Mouse (Mus musculus): ENCODE measurements around the gene Zfyve9. TPM values are rescaled to one million over a fixed set of nuclear protein-coding genes. Genes with fewer than 3 reads are reported as not detected.

The Zfyve9 gene
- total and polyA plus RNA-seq, 3 experiments, result 0.16 TPM; not detected in 2

- H3K36me3 ChIP-seq (replicated peaks), result no peaks in the 10 kb centered on the region
- peaks cover 25% of the 10 kb centered on the region for H3K27me3 ChIP-seq (ENCODE audit: insufficient read depth, low read length)
- H3K4me1 ChIP-seq (ENCODE audit: insufficient read depth, low read depth, low read length), result peaks cover 4% of the 10 kb centered on the region; the same call in 1 of the 2 replicates
- DNase-seq (ENCODE audit: low spot score) (no peak), ATAC-seq (ENCODE audit: extremely low read depth, insufficient number of reproducible peaks, low FRiP score, poor library complexity, severe bottlenecking) (no peak)
- no peak for TF ChIP-seq GATA1 (IDR thresholded peaks at IDR 0.05; ENCODE audit: borderline replicate concordance, low read length)
- TF ChIP-seq GATA2 (IDR thresholded peaks at IDR 0.05; ENCODE audit: borderline replicate concordance, low read depth, low read length), result no peak
- TF ChIP-seq CTCF (IDR thresholded peaks at IDR 0.05; ENCODE audit: low read depth, low read length), result no peak
- no peak for TF ChIP-seq TAL1 (conservative IDR thresholded peaks at IDR 0.05; ENCODE audit: low read depth, low read length)
- no peak for TF ChIP-seq POLR2AphosphoS5 (IDR thresholded peaks at IDR 0.05; ENCODE audit: insufficient replicate concordance, low read depth, low read length)
- H3K9me3 ChIP-seq (replicated peaks), result no peaks in the 10 kb centered on the region; the same call in 1 of the 2 replicates
- no peak overlapping the region for H3K4me3 ChIP-seq (ENCODE audit: low read depth, low read length)
Observed at GRCm38 (mm10) chr4:108782421-108783085, 2.0 kb upstream of the Zfyve9 start.

GRCm38 (mm10) chr4:108781596-108781995 lies 998 bp upstream of the Zfyve9 start:
- Histone ChIP-seq H3K4me1 (ENCODE audit: insufficient read depth, low read depth, low read length) (peaks cover 4% of the 10 kb centered on the region; the same call in 1 of the 2 replicates), H3K4me3 (ENCODE audit: low read depth, low read length) (no peak overlapping the region), H3K36me3 (replicated peaks) (no peaks in the 10 kb centered on the region), H3K27me3 (ENCODE audit: insufficient read depth, low read length) (peaks cover 25% of the 10 kb centered on the region), H3K9me3 (replicated peaks) (no peaks in the 10 kb centered on the region; the same call in 1 of the 2 replicates)
- no peak for DNase-seq (ENCODE audit: low spot score)
- ATAC-seq (ENCODE audit: extremely low read depth, insufficient number of reproducible peaks, low FRiP score, poor library complexity, severe bottlenecking), result no peak
- TF ChIP-seq POLR2AphosphoS5 (IDR thresholded peaks at IDR 0.05; ENCODE audit: insufficient replicate concordance, low read depth, low read length) (no peak), GATA2 (IDR thresholded peaks at IDR 0.05; ENCODE audit: borderline replicate concordance, low read depth, low read length) (no peak), TAL1 (conservative IDR thresholded peaks at IDR 0.05; ENCODE audit: low read depth, low read length) (no peak), GATA1 (IDR thresholded peaks at IDR 0.05; ENCODE audit: borderline replicate concordance, low read length) (no peak), CTCF (IDR thresholded peaks at IDR 0.05; ENCODE audit: low read depth, low read length) (no peak)

- Histone ChIP-seq H3K4me1 (ENCODE audit: insufficient read depth, low read depth, low read length) (peaks cover 4% of the 10 kb centered on the region; the same call in 1 of the 2 replicates), H3K9me3 (replicated peaks) (no peaks in the 10 kb centered on the region; the same call in 1 of the 2 replicates), H3K36me3 (replicated peaks) (no peaks in the 10 kb centered on the region), H3K4me3 (ENCODE audit: low read depth, low read length) (peak overlapping the region; percentile 53; the same call in 1 of the 2 replicates), H3K27me3 (ENCODE audit: insufficient read depth, low read length) (peaks cover 23% of the 10 kb centered on the region)
- TF ChIP-seq CTCF (IDR thresholded peaks at IDR 0.05; ENCODE audit: low read depth, low read length) (no peak), GATA2 (IDR thresholded peaks at IDR 0.05; ENCODE audit: borderline replicate concordance, low read depth, low read length) (no peak), POLR2AphosphoS5 (IDR thresholded peaks at IDR 0.05; ENCODE audit: insufficient replicate concordance, low read depth, low read length) (no peak), GATA1 (IDR thresholded peaks at IDR 0.05; ENCODE audit: borderline replicate concordance, low read length) (no peak), TAL1 (conservative IDR thresholded peaks at IDR 0.05; ENCODE audit: low read depth, low read length) (no peak)
- DNase-seq (ENCODE audit: low spot score) (no peak), ATAC-seq (ENCODE audit: extremely low read depth, insufficient number of reproducible peaks, low FRiP score, poor library complexity, severe bottlenecking) (no peak)
Observed at GRCm38 (mm10) chr4:108780864-108781205, 237 bp upstream of the Zfyve9 start.

- ATAC-seq (ENCODE audit: extremely low read depth, insufficient number of reproducible peaks, low FRiP score, poor library complexity, severe bottlenecking) (no peak), DNase-seq (ENCODE audit: low spot score) (no peak)
- Histone ChIP-seq H3K9me3 (replicated peaks) (no peaks in the 10 kb centered on the region; the same call in 1 of the 2 replicates), H3K36me3 (replicated peaks) (no peaks in the 10 kb centered on the region), H3K4me1 (ENCODE audit: insufficient read depth, low read depth, low read length) (peaks cover 4% of the 10 kb centered on the region; the same call in 1 of the 2 replicates), H3K4me3 (ENCODE audit: low read depth, low read length) (no peak overlapping the region), H3K27me3 (ENCODE audit: insufficient read depth, low read length) (peaks cover 23% of the 10 kb centered on the region)
- TF ChIP-seq GATA1 (IDR thresholded peaks at IDR 0.05; ENCODE audit: borderline replicate concordance, low read length), result no peak
- no peak for TF ChIP-seq POLR2AphosphoS5 (IDR thresholded peaks at IDR 0.05; ENCODE audit: insufficient replicate concordance, low read depth, low read length)
- no peak for TF ChIP-seq CTCF (IDR thresholded peaks at IDR 0.05; ENCODE audit: low read depth, low read length)
- no peak for TF ChIP-seq TAL1 (conservative IDR thresholded peaks at IDR 0.05; ENCODE audit: low read depth, low read length)
- no peak for TF ChIP-seq GATA2 (IDR thresholded peaks at IDR 0.05; ENCODE audit: borderline replicate concordance, low read depth, low read length)
Observed at GRCm38 (mm10) chr4:108779763-108780056, 888 bp downstream of the Zfyve9 start.

GRCm38 (mm10) chr4:108768527-108768926 lies 12.1 kb downstream of the Zfyve9 start:
- Histone ChIP-seq H3K9me3 (replicated peaks) (no peaks in the 10 kb centered on the region), H3K4me1 (ENCODE audit: insufficient read depth, low read depth, low read length) (no peaks in the 10 kb centered on the region), H3K36me3 (replicated peaks) (no peaks in the 10 kb centered on the region), H3K4me3 (ENCODE audit: low read depth, low read length) (no peak overlapping the region), H3K27me3 (ENCODE audit: insufficient read depth, low read length) (peaks cover 13% of the 10 kb centered on the region; the same call in 1 of the 2 replicates)
- no peak for TF ChIP-seq TAL1 (conservative IDR thresholded peaks at IDR 0.05; ENCODE audit: low read depth, low read length)
- TF ChIP-seq CTCF (IDR thresholded peaks at IDR 0.05; ENCODE audit: low read depth, low read length), result no peak
- no peak for TF ChIP-seq GATA1 (IDR thresholded peaks at IDR 0.05; ENCODE audit: borderline replicate concordance, low read length)
- no peak for TF ChIP-seq GATA2 (IDR thresholded peaks at IDR 0.05; ENCODE audit: borderline replicate concordance, low read depth, low read length)
- no peak for TF ChIP-seq POLR2AphosphoS5 (IDR thresholded peaks at IDR 0.05; ENCODE audit: insufficient replicate concordance, low read depth, low read length)
- DNase-seq (ENCODE audit: low spot score), result no peak
- ATAC-seq (ENCODE audit: extremely low read depth, insufficient number of reproducible peaks, low FRiP score, poor library complexity, severe bottlenecking), result no peak

GRCm38 (mm10) chr4:108759583-108759982 lies 21.0 kb downstream of the Zfyve9 start:
- H3K27me3 ChIP-seq (ENCODE audit: insufficient read depth, low read length), result peaks cover 3% of the 10 kb centered on the region; the same call in 1 of the 2 replicates
- TF ChIP-seq TAL1 (conservative IDR thresholded peaks at IDR 0.05; ENCODE audit: low read depth, low read length) (no peak), CTCF (IDR thresholded peaks at IDR 0.05; ENCODE audit: low read depth, low read length) (no peak), POLR2AphosphoS5 (IDR thresholded peaks at IDR 0.05; ENCODE audit: insufficient replicate concordance, low read depth, low read length) (no peak), GATA1 (IDR thresholded peaks at IDR 0.05; ENCODE audit: borderline replicate concordance, low read length) (no peak), GATA2 (IDR thresholded peaks at IDR 0.05; ENCODE audit: borderline replicate concordance, low read depth, low read length) (no peak)
- ATAC-seq (ENCODE audit: extremely low read depth, insufficient number of reproducible peaks, low FRiP score, poor library complexity, severe bottlenecking), result no peak

More at GRCm38 (mm10) chr4:108759583-108759982, 21.0 kb downstream of the Zfyve9 start:
- no peaks in the 10 kb centered on the region for H3K36me3 ChIP-seq (replicated peaks)
- no peak overlapping the region for H3K4me3 ChIP-seq (ENCODE audit: low read depth, low read length)
- no peaks in the 10 kb centered on the region for H3K9me3 ChIP-seq (replicated peaks)
- no peak for DNase-seq (ENCODE audit: low spot score)
- H3K4me1 ChIP-seq (ENCODE audit: insufficient read depth, low read depth, low read length), result no peaks in the 10 kb centered on the region
